Mouse (Mus musculus) layer of hippocampus, postnatal 36 days (tissue): Measurements from ENCODE around the gene Prickle2. TPM values are rescaled to one million over a fixed set of nuclear protein-coding genes. Genes with fewer than 3 reads are reported as not detected.

Experiments used
- DNase-seq, 2 experiments: peaks; one replicate each; pipeline ENCODE4 v3.0.0; 2022
- total RNA-seq, 2 experiments: library from RNA; stranded (reverse); gene quantifications; 2 replicates each; pipeline ENCODE4 v1.2.3; 2021

Gene Prickle2
- total RNA-seq, 2 experiments from 2014 or later, result 199 to 212 TPM

DNA sequence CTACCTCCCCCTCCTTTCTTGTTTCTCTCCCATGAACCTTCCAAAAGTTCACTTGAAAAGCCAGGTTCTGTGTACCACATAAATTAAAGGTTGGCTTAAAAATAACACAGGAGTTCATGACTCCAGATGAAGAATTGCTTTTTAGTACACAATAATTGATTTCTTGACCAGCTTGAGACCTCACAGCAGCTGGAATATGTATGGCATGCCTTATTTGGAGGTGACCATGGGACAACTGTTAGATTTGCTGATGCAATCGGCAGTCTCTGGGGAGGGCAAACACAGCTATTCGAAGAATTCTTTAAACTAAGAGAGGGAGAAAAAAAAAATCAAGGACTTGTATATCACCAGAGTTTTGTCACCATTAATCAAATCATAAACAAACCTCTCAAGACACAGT is 189.0 kb downstream of the Prickle2 start:
- DNase-seq, result no peak

DNA sequence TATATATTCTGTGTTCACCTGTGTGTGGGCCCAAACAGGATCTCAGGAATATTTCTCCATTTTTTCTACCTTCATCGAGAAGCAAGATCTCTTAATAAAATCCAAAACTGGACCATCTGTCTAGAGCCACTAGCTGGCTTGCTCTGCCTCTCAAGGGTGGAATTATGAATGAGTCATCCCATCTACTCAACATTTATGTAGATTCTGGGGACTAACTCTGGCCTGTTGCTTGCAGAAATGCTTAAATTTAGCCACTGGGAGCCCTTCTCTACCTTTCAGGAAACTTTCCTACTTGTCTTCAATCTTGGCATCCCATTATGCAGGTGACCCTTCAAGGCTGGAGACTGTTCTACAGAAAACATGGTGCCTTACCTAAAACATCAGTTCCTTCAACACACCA is 194.0 kb downstream of the Prickle2 start:
- no peak for DNase-seq

DNA sequence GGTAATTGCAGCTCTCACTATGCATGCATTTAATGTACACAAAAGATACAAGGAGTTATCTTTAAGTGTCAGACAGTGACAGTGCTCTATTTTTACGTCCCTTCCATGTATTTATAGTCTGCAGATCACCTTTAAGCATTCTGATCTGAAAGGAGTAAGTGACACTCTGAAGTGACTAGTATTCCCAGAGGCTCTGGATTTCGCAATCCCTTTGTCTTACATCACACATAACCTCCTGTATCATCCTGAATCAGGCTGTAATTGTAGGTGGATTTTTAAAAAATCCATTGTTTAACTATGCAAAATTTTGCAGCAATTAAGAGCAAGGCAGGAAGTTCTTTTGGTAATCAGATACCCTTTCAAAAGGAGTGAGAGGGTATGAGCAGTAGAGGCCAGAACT is 196.2 kb downstream of the Prickle2 start:
- DNase-seq, result no peak

- no peak for DNase-seq
Observed at GRCm38 (mm10) chr6:92506276-92506675, 199.7 kb downstream of the Prickle2 start.

GRCm38 (mm10) chr6:92499449-92499848 is 206.5 kb downstream of the Prickle2 start:
- no peak for DNase-seq

GRCm38 (mm10) chr6:92498574-92498973 is 207.4 kb downstream of the Prickle2 start:
- DNase-seq, result no peak

GRCm38 (mm10) chr6:92497279-92497678 is 208.7 kb downstream of the Prickle2 start:
- no peak for DNase-seq

DNA sequence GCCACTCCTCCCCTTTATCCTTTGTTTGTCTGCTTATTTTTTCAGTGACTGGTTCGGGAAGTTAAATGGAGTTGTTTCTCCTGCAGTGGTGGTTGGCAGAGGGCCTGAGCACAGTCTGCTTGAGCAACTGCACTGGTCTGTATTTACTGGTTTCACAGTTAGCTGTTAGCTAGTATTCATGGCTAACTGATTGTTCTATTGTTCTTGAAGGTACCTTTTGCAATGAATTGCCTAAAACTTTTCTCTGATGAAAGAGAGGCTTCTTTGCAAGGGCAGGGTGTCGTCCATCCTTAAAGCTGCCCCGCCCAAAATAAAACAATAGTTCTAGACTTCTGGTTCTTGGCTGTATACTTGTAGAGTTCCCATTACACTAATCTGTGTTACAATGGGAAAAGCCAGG is 210.5 kb downstream of the Prickle2 start:
- DNase-seq, result no peak

DNA sequence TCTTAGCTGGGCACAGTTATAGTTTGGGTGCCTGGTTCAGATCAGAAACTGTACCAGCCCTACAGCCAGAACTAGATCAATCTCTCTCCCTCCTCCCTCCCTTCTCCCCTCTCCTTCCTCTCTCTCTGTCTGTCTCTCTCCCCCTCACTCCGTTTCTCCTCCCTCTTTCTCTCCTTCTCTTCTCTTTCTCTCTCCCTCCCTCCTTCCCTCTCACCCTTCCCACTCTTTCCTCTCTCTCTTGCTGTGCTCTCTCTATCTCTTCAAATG is 224.3 kb downstream of the Prickle2 start:
- no peak for DNase-seq

DNA sequence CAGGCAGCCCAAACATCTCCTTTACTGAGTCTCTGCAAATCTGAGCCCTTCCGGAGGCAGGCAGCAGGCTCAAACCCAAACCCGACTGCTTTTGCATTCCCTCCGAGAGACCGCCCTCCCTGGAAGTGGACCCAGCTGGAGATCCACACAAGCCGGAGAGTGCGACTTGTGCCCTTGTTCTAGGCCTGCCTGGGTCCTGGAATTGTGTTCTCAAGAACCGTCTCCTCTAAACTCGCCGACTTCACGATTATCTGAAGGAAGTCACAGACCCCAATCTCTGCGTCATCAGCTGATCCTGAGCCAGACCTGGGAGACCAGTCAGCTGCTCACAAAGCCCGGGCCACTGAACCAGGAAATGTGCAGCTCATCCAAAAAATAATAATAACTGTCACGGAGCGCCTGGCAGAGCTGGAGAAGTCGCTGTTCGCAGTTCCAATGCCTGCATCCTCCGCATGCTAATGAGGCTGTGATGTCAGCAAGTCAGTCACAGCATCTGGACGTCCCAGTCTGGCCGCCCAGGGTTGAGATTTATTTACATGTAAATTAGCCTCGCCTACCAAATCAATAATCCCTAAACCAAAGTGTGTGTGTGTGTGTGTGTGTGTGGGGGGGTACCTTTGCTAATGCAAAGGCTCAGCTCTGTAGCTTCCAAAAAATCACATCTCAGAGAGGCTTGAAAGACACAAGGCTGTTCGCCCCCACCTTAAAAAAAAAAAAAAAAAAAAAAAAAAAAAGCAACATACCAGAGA is 224.8 kb downstream of the Prickle2 start:
- peak; percentile 80 to 85 for DNase-seq

DNA sequence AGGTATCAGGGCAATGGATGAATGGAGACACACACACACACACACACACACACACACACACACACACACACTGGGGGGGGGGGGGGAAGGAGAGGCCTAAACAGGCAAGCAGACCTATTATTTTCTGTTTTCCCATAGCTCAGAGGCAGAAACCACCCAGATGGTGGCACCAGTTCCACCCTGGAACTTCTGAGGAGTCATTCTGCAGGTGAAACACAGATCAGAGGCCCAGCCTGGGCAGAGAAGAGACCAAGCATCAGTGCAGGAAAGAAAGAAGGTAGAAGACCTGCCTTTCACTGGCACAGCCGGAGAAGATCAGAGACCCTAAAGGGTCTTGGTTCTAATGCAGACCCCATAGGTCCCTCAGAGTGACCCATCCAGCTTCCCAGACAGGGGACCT is 227.3 kb downstream of the Prickle2 start:
- DNase-seq, result no peak

DNA sequence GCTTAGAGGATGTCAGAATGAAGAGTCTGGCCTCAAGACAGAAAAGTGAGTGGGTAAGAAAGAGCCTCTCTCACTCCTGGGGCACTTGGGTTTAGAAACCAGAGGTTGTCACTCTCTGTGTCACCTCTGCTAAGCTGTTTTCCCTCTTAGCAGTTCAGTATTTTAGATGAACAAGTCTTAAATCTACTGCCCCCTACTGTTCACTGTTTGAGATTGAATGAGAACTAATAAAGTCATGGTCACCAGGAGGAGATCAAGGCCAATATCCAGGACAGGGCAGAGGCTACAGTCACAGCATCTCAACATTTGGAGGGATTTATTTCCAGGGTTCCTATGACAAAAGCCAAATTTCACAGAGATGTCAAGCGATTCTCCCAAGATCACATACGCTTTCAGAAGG is 228.3 kb downstream of the Prickle2 start:
- no peak for DNase-seq

DNA sequence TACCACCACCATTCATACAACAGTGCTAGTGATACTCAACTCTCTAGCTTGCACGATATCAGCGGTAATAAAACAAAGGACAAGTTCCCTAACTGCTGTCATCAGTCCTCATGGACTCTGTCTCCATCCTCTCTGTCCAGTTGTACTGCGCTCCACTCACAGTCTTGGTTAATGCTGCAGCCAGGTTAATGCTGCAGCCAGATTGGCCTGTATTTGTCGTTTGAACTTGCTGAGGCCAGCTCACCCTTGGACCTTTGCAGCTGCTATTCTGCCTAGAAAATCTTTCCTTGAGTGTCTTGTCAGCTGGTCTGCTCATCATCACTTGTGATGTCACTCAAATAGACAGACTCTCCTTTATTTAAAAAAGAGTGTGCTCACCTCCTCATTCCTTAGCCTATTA is 236.5 kb downstream of the Prickle2 start:
- no peak for DNase-seq

GRCm38 (mm10) chr6:92468892-92469291 is 237.1 kb downstream of the Prickle2 start:
- no peak for DNase-seq

- no peak for DNase-seq
Observed at GRCm38 (mm10) chr6:92468383-92468791, 237.6 kb downstream of the Prickle2 start.

DNA sequence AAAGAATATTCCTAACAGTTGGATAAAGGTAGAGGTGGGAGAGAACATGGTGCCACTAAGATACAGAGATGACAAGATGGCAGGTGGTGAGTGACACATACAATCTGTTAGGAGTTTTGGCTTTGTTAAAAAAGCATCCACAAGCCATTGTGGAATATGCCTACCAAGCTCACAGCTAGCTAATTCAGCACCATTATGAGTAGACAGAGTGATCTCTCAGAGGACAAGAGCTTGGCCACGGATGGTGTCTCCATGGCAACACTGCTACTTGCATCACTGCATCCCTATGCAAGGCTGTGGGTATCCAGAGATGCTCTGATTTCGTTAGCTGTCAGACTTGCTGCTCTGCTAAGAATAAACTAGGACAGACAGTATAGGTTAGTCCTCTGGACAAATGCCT is 238.6 kb downstream of the Prickle2 start:
- DNase-seq, result peak; percentile 64 to 65

DNA sequence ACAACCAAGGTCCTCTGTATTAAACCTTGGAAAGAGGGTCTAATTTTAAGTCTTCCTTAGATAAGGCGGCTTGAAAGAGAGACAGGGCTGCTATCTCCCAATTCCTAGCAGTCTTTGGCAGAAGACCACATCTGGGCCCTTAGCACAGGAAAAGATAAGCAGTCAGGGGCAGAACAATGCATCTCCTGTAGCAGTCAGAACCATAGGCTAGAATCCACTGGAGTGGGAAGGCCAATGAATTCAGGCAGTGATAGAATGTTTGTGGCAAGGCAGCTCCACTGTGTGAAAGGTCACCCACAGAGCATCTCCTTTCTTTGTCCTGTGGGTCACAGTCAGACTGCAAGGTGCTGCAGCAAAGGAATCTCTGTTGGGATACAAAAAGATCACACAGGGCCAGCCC is 240.3 kb downstream of the Prickle2 start:
- no peak for DNase-seq

- DNase-seq, result peak in 1 of 2 experiments; percentile 42
Observed at GRCm38 (mm10) chr6:92464781-92465337, 241.1 kb downstream of the Prickle2 start.

DNA sequence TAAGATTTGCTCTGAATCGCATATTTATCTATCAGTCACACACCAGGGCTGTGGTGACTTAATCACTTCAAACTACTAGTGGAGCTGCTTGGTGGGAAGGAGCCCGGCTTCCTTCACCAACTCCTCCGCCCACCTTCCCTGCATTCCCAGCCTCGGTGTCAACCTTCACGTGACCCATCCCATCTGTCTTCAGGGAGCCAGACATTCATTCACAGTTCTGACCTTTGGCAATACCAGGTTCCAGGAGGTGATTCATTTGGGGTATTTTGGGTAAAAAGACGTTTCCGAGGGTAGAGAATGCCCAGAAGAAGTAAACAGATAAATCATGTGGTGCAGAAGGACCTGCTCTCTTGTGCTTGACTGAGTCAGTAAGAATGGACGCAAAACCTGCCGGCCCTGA is 242.2 kb downstream of the Prickle2 start:
- no peak for DNase-seq

DNA sequence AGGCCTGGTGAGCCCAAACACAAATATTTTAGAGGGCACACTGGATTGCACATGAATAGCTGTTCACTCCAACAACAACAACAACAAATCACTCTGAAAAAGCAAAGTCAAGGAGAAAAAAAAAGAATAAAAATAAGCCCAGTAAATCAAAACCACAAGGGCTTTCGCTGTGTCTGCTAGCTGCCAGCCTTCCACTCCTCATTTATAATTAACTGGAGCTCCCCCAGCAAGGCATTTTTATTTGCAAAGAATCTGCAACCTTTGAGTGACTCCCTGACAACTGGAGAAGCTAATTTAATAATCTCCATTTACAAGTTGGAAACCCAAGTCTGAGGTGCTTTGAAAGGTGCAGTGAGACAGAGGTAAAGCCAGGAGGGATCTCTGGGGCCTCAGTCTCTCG is 245.2 kb downstream of the Prickle2 start:
- no peak for DNase-seq

DNA sequence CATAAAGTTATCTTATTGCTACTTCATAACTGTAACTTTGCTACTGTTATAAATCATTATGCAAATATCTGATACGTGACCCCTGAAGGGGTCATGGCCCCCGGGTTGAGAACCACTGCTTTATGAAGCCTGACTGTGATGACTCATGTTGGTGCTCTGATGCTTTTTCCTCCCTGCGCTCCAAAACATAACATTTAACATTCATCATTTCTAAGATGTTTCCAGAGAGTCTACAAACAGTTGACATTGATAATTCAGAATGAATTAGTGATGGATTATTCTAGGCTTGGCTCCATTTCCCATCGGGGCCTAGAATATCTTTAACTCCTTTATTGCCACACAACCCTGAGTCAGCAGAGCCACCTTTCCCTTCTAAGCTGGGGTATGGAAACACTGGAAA is 247.9 kb downstream of the Prickle2 start:
- DNase-seq, result no peak

- no peak for DNase-seq
Observed at GRCm38 (mm10) chr6:92451421-92451820, 254.5 kb downstream of the Prickle2 start.

DNA sequence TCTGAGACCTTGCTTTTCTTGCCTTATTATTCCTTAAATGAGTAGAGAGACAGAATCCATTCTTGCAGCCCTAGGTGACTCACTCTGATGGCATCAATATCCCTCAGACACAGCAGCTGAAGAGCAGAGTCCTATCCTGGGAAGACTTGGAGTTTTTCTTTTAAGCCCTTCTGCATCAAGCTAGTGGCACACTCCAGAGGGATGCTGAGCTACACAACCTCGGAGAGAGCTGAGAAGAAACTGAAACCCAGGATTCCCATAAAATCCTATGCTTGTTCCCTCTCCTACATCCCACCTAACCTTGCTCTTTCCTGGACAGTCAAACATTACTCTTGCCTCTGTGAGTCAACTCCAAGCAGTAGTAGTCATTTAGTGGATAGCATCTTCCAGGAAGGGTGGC is 256.0 kb downstream of the Prickle2 start:
- no peak for DNase-seq

GRCm38 (mm10) chr6:92446662-92447061 is 259.3 kb downstream of the Prickle2 start:
- no peak for DNase-seq

DNA sequence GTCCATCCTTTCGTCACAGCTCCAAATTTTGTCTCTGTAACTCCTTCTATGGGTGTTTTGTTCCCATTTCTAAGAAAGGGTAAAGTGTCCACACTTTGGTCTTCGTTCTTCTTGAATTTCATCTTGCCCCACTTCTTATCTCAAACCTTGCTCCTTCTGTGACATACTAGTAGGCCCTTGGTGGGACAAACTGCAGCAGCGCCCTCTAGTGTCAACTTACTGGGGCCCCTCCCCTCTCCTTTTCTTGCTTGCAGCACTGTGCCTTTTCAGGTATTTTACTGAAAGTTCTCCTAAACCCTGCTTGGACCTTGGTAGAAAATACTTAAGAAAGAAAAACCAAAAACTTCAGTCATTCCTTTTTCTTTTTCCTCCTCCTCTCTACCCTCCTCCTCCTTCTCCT is 264.8 kb downstream of the Prickle2 start:
- DNase-seq, result no peak
